Mouse (Mus musculus) spleen, adult 2 months (tissue): ENCODE data around the gene Ccdc62.

ENCODE experiments used
- CTCF ChIP-seq: fragments of 200-500 bp; IDR thresholded peaks from 2 replicates; pipeline ENCODE4 v1.5.1; 2011; ENCODE audit warnings: mild to moderate bottlenecking, inconsistent platforms; ENCODE audit not compliant: insufficient read depth, insufficient read length, insufficient replicate concordance; ENCODE audit errors: extremely low read depth
- POLR2A ChIP-seq: fragments of 200-500 bp; IDR thresholded peaks from 2 replicates; pipeline ENCODE4 v1.6.1; 2011; ENCODE audit warnings: low read depth, low read length, inconsistent platforms

GRCm38 (mm10) chr5:123979221-123979979 lies 48.9 kb downstream of the Ccdc62 start:
- TF ChIP-seq CTCF: no peak
- TF ChIP-seq POLR2A: no peak
